Mouse (Mus musculus) WW6 (cell line): ENCODE results near the gene Srgn.

Source experiments
- DNase-seq: peaks from one replicate; pipeline ENCODE4 v3.0.0-alpha.2; 2013; ENCODE audit warnings: low read depth, low spot score

Srgn gene

DNA sequence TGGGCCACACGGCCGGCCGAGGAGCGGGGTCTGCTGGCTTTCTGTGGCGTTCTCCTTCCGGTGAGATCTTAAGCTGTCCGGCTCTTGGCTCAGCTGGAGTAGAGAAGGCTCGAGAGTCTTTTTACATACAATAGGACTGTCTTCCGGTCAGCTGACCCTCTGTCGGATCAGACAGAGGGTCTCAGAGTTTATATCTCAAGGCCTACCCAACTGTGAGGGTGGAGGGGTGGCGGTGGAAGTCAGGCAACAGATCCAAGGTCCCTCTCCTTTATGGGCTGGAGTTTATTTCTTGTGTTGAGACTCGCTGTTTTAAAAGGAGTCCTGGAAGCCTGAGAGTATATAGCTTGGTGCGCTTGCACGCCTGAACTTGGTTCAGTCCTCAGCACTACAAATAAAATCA is at the start of gene Srgn:
Gene Srgn, minus strand, starts transcription at position 101 of the 400 bp plus-strand sequence.
- DNase-seq = no peak

DNA sequence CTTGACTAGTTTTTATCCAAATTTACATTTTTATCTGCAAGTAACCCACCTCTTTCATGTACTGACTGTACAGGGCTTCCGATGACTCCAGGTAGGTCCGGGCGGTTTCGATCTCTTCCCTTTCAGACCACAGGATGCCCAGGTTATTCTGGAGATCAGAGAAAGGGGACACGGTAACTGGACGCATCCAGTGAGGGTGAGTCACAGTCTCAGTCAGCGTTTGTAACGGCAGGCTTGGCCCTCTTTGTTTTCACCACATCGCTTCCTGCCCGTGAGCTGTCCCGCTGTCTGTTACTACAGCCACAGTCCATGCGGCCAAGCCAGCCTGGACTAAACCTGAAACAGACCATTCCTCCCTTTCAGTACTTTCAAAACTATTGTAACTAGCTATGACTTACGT is 47.8 kb upstream of the Srgn start:
- no peak for DNase-seq

DNA sequence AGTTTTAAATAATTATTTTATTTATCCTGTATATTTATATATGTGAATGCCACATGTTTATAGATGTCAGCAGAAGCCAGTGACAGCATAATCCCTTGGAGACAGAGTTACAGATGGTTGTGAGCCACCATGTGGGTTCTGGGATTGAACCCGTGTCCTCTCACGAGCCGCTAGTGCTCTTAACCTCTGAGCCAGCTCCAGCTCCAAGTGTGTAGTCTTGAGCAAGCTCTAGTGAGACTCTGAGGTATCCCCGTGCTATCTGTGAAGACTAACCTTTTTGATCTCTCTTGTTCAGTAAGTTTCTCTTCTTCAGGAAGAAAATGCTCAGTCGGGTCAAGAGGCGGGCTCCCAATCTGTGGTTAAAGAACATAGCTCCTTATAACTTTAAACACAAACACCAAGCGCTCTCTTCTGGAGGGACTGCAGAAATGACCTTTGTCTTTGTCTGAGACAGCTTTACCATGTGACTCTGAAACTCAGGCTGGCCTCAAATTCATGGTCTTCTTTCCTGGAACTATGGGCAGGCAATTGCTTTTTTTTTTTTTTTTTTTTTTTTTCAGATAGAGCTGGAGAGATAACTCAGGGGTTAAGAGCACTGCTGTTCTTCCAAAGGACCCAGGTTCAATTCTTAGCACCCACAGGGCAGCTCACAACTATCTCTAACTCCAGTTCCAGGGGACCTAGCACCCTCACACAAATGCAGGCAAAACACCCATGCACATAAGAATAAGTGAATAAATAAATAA is 43.0 kb upstream of the Srgn start:
- DNase-seq = no peak

DNA sequence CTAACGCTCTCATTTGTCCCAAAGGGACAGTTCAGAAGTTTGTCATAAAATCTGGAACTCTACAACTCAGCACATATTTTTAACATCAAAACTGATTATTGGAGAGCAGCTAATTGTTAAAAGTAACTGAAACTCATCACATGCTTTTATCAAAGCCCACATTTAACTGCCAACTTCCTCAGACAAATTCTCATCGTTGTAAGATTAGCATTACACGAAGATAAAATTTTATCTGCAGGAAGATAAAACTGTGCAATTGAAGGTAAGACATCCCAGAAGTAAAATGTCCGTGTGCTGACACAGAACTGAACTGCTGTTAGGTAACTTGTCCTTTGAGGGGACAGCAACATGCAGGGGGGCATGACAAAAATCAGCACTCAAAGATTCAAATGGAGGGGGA is 41.6 kb upstream of the Srgn start:
- no peak for DNase-seq

DNA sequence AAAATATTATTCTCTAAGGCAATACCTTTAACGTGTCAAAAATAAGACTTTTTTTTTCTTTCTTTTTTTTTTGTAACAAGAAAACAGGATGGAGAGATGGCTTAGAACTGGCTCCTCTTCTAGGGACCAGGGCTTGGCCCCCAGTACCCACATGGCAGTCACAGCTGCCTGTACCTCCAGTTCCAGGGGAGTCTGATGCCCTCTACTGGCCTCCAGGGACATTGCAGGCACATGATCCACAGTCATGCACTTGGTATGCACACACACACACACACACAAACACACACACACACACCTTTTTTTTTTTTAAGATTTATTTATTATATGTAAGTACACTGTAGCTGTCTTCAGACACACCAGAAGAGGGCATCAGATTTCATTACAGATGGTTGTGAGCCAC is 30.5 kb upstream of the Srgn start:
- DNase-seq = peak; percentile 42

DNA sequence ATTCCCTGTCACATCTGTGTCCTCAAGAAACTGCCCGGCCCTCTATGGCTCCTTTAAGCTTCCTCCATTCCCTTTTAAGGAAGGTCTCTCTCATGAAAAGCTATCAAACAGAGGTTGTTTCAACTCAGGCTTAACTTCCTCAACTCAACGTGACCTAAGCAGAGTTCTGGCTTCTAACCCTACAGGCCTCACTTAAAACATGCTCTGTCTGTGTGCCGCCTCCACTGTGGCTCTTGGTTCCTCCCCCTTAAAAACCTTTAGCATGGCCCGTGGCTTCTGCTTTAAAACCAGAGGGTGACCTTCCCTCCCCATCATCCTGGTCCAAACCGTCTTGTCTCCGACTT is 29.3 kb upstream of the Srgn start:
- DNase-seq = no peak

DNA sequence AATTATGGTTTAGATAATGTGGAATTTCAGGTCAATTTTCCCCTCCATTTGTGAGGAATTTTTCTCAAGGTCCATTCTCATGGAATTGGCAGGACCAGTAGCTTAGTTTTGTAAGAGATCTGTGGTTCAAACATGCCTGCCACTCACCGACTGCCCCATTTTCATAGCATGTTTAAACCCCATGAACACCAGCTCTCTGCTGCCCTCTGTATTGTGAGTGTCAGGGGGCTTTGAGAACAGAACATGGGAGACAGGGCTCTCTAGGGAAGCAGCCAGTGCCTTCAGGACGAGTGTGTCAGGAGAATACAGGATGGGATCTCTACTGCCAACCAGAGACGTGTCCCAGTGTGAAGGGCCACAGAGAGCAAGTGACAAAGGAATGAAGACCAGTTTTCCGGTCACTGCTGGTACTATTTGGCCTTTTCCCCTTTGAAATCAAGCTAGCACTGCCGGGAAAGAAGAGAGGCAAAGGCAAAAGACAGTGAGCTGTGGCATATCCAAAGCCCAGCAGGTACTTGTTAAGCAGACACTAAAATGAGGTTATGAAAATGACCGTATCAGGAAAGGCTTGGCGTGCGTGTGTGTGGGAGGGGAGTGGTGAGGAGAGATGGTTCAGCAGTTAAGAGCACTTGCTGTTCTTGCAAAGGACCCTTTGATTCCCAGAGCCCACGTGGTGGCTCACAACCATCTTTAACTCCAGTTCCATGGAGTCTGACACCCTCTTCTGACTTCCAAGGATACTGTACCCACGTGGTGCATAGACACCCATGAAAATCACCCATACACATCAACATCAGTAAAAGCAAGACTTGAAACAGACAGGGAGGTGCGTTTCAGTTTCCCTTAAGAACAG is 28.7 kb upstream of the Srgn start:
- no peak for DNase-seq

DNA sequence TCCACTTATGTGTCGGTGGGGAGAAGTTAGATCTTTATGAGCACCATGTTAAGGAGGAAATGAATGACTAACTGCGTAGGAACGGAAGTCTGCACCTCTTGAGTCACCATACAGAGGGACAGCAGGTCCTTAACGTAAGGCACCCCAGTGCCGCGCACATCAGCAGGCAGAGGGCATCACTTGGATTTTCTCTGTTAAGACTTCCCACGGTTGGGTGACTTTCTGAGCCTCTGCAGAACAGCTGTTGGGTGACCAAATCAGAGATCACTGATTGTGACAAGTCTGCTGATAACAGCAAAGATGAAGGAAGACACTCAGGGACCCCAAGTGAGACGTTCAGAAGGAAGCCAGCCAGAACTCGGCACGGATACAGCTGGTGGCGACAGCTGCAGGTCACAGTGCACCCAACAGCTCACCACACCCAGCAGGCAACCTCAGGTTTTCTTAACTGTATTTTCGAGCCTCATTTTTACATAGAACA is 26.4 kb upstream of the Srgn start:
- no peak for DNase-seq

DNA sequence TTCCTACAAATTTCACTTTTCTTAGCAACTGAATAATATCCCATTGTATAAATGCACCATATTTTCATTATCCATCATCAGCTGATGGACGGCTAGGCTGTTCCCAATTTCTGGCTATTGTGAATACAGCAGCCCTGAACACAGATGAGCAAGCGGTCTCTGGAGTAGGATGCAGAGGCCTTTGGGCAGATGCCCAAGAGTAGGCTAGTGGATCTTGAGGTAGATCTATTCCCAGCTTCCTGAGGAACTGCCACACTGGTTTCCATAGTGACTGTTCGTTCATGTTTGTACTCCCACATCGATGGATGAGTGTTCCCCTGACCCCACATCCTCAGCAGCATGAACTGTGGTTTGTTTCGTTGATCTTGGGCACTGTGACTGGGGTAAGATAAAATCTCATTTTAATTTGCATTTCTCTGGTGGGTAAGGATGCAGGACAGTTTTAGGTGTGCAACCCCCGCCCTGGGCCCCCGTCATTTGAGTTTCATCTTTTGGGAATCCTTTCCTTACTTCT is 23.6 kb upstream of the Srgn start:
- no peak for DNase-seq

DNA sequence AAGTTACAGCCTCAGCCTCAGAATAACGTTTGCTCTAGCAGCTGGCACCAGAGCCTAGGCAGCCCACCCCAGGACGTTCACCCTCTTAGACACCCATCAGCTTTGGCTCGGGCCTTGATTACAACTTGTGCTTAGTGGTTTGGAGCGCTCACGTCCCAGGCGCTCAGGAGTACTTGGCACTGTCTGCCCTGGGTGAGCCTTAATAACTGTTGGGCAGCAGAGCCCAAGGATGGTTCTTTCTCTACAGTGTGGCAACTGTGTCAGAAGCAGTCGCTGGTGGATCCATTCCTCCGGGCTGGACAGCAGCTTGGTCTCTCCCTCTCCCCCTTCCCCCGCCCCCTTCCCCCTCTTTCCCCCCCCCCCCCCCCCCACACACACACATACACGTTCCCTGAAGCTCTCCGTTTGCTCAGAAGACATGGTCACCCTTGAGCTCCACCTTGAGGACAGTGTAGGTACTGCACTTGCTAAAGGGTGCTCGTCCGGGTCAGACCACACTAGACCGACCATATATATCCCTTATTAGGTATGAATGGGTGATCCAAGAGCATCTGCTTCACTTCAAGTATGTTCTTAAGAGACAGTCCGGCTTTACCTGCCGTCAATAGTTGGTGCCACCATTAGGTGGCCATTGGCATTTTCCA is 22.4 kb upstream of the Srgn start:
- peak; percentile 38 for DNase-seq

DNA sequence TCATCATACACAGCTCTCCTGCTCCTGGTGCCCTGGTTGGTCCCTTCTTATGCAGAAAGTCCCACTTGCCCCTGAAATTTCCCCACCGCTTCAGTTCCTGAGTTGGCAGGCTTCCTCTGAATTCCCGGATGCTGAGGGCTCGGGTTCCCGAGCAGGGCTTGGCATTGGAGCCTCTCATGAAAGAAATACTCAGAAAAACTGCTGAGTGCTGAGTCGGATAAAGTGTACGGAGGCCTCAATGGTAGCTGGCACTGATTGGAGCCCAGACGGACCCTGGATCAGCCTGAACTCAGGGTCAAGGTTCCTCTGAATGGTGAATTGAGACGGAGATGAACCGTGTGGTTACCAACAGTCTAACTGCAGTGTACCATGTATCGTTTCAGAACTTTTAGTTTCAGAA is 19.2 kb upstream of the Srgn start:
- no peak for DNase-seq

DNA sequence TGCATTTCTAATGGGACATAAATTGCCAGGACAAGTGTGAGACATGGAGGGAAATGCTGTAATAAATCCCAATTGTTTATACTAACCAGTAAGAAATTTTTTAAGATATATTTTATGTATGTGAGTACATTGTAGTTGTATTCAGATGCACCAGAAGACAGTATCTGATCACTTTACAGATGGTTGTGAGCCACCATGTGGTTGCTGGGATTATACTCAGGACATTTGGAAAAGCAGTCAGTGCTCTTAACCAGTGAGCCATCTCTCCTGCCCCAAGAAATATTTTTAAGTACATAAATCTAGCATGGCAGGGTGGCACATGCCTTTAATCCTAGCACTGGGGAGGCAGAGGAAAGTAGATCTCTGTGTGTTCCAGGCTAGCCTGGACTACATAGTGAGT is 18.5 kb upstream of the Srgn start:
- DNase-seq = no peak

DNA sequence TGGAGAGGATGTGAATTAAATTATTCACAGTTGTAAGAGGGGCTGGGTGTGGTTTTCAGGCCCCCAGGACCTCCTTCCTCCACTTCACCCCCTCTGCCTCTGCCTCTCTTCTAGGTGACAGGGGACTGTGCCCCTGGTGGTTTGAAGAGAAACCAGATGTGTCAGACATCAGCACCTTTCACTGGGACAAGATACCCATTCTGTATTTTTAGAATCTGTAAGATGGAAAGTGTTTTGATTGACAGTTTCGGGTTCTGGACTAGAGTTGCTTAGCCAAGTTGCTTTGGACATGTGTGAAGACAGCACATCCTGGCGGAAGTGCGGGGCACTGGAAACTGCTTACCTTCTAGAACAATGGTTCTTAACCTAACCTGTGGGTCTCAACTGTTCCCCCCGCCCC is 17.1 kb upstream of the Srgn start:
- no peak for DNase-seq

DNA sequence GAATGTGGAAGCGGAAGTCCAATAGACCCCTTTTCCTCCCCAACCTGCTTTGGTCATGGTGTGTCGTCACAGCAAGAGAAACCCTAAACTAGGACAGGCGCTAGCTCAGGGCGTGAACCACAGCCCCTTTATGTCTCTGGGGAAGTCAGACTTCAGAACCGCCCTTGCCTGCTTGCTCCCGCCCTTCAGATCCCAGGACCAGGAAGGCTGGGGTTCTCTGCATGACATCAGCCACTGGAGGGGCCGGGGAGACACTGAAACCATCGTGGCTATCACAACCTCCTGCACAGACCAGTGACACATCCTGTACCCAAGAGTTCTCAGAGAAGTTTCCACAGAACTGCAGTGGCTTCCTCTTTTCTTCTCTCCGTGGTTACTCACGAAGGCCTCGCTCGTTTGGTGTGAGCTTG is 16.2 kb upstream of the Srgn start:
- no peak for DNase-seq

DNA sequence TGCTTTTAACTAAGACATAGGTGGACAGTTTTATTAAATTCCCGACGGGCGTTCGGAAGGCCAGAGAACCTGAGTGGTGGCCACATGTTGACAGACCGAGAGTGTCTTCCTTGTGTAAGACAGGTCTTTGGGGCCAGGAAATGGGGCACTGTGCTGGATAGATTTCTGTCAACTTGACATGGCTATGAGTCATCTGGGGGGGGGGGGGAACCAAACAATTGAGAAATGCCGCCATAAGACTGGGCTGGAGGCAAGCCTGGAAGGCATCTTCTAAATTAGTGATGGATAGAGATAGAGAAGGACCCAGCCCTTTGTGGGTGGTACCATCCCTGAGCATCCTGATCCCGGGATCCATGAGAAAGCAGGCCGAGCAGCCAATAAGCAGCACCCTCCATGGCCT is 15.7 kb upstream of the Srgn start:
- no peak for DNase-seq

DNA sequence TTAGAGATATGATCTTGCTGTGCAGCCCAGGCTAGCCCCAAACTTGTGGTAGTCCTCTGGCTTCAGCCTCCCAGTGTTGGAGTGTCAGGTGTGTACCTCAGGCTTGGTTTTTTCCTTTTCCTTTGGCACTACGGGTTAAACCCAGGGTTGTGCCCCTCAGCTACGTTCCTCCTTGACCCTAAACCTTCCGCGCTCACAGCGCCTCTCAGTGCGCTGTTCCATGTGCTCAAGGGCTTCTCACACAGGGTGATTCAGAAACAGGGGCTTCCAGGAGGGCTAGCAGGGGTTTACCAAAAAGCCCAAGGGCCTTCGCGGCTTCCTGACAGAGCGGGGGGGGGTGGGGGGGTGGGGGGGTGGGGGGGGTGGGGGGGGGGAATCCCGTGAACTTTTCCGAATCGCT is 15.3 kb upstream of the Srgn start:
- no peak for DNase-seq

DNA sequence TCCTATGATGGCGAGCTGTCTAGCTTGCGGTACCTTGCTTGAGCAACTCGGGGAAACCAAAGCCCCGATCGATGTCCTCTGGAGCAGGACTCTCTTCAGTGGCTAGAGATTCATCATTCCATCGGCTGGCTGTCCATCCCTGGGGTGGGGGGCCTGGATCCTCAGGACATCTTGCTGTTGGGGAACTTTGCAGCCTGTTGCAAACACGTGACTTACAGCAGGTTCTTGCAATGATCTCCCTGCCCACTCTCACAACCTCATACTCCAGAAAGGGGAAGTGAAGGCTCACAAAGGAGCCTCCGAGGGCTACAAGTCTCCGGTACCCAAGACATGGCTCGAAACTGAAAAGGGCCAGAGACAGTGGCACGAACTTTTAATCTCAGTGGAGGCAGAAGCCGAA is 14.2 kb upstream of the Srgn start:
- no peak for DNase-seq

DNA sequence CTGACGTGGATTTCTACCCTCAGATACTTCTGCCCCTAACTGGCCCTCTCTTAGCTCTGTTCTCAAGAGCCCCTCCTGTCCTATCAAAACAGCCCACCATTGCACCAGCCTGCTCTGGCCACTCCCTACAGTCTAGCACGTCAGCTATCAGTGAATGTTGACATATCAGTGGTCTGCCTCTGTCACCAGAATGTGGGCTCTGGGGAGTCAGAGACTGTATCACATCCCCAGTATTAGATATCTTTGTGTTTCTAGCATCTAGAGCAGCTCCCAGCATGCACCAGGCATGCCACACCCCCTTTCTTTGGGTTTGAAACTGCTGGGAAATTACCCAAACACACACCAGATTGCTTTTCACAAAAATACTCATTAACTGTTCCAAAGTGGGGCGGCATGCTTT is 13.5 kb upstream of the Srgn start:
- no peak for DNase-seq

DNA sequence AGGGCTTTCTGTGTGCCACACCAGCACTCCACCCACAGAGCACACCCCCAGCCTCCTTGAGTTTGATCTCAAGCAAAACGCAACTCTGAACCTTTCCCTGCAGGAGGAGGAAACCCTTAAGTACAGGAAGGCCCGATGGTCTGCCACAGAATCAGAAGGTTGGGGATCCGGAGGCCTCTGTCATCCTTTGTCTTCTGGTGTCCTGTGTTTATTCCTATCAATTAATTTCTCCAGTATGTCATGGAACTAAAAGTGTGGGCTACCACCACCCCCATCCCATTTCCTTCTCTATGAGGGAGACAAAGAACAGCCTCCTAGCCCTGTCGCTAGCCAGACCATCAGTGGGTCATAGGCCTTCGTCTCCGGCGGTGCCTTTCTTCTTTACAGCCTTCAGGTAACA is 7.3 kb upstream of the Srgn start:
- no peak for DNase-seq

DNA sequence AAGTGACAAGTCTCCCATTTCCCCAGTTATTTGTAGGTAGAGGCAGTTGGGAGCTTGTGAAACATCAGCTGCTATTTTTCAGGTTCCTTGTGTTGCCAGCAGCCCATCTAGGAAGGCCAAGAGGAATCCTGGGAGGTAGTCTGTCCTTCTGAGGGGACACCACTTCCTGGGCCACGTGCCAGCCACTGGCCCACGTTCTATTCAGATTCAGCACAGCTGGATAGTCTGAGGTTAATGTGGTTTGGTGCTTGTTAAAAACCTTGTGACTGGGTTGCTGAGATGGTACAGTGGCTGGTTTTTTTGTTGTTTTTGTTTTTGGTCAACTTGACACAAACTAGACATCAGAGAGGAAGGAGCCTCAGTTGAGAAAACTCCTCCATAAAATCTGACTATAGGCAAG is 5.6 kb upstream of the Srgn start:
- no peak for DNase-seq

DNA sequence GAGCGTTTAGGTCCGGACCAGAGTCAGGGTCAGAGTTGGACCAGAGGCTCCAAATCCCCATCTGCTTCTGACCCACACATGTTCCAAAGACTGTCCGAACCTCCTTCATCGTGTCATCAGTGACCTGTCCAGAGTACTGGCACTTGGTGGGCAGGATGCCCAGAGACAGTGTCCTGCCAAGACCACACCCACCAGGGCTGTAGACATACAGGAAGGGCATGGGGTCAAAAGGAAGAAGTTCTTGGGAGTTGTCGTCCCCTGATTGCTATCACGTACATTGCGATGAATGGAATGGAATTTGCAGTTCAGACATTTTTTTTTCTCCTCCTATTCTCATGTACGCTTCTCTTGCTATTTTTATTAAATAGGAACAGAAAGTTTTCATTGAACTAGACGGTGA is 2.9 kb upstream of the Srgn start:
- DNase-seq = no peak

DNA sequence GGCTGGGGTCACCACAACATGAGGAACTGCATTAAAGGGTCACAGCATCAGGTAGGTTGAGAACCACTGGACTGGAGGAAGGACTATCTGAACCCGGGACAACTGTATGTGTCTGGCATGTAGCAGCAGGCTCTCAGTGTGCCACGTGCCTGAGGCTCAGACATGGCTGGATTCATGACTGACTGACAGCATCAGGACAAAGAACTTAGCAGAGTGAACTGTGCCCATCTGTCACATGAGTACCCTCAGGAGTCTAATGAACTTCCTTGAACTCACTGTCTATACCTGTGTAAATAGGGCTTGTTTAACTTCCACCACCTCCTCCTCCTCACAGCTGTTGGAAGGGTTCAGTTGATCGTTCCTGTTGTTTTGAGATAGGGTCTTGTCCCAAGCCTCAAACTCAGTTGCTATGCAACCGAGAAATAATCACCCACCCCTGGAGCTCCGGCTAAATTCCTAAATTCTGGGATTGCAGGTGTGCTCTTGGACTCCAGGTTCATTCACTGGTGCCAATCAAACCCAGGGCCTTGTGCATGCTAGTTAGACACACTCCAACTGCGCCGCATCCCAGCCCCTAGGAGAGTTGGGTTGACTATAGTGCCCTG is 4.8 kb downstream of the Srgn start:
- DNase-seq = no peak
